Mouse (Mus musculus): ENCODE results near the gene Samd4.

Samd4 gene

GRCm38 (mm10) chr14:47066901-47067300 is 184.2 kb downstream of the Samd4 start:
- no peak for DNase-seq (ENCODE audit: low spot score in 2 of 2)

GRCm38 (mm10) chr14:47074045-47074666 is 191.5 kb downstream of the Samd4 start:
- DNase-seq (ENCODE audit: low spot score in 2 of 2) = no peak

GRCm38 (mm10) chr14:47075010-47075677 is 192.5 kb downstream of the Samd4 start:
- no peak for DNase-seq (ENCODE audit: low spot score in 2 of 2)

GRCm38 (mm10) chr14:47075856-47076255 is 193.2 kb downstream of the Samd4 start:
- no peak for DNase-seq (ENCODE audit: low spot score in 2 of 2)

GRCm38 (mm10) chr14:47076956-47077575 is 194.4 kb downstream of the Samd4 start:
- DNase-seq (ENCODE audit: low spot score in 2 of 2) = no peak

- DNase-seq (ENCODE audit: low spot score in 2 of 2) = no peak
These were observed 194.9 kb downstream of the Samd4 start for GRCm38 (mm10) chr14:47077576-47077970.

- no peak for DNase-seq (ENCODE audit: low spot score in 2 of 2)
These were observed 197.3 kb downstream of the Samd4 start for GRCm38 (mm10) chr14:47079911-47080310.

GRCm38 (mm10) chr14:47083311-47083710 is 200.7 kb downstream of the Samd4 start:
- no peak for DNase-seq (ENCODE audit: low spot score in 2 of 2)

GRCm38 (mm10) chr14:47083838-47084237 is 201.2 kb downstream of the Samd4 start:
- DNase-seq (ENCODE audit: low spot score in 2 of 2) = no peak

- DNase-seq (ENCODE audit: low spot score in 2 of 2) = no peak
These were observed 202.0 kb downstream of the Samd4 start for GRCm38 (mm10) chr14:47084686-47085085.

- no peak for DNase-seq (ENCODE audit: low spot score in 2 of 2)
These were observed 203.5 kb downstream of the Samd4 start for GRCm38 (mm10) chr14:47086123-47086522.

- peak; percentile 32 to 55 for DNase-seq (ENCODE audit: low spot score in 2 of 2)
These were observed 204.1 kb downstream of the Samd4 start for GRCm38 (mm10) chr14:47086743-47087142.

GRCm38 (mm10) chr14:47087182-47087581 is 204.5 kb downstream of the Samd4 start:
- peak; percentile 70 to 82 for DNase-seq (ENCODE audit: low spot score in 2 of 2)

GRCm38 (mm10) chr14:47087669-47088250 is 205.1 kb downstream of the Samd4 start:
- DNase-seq (ENCODE audit: low spot score in 2 of 2) = no peak

GRCm38 (mm10) chr14:47088339-47088738 is 205.7 kb downstream of the Samd4 start:
- peak in 1 of 2 experiments; percentile 26 for DNase-seq (ENCODE audit: low spot score in 2 of 2)

- no peak for DNase-seq (ENCODE audit: low spot score in 2 of 2)
These were observed 206.5 kb downstream of the Samd4 start for GRCm38 (mm10) chr14:47089153-47089552.

- DNase-seq (ENCODE audit: low spot score in 2 of 2) = no peak
These were observed 209.3 kb downstream of the Samd4 start for GRCm38 (mm10) chr14:47091908-47092307.

- DNase-seq (ENCODE audit: low spot score in 2 of 2) = no peak
These were observed 210.7 kb downstream of the Samd4 start for GRCm38 (mm10) chr14:47093355-47093792.

- DNase-seq (ENCODE audit: low spot score in 2 of 2) = peak; percentile 36 to 53
These were observed 212.4 kb downstream of the Samd4 start for GRCm38 (mm10) chr14:47095036-47095435.

GRCm38 (mm10) chr14:47096357-47096756 is 213.7 kb downstream of the Samd4 start:
- no peak for DNase-seq (ENCODE audit: low spot score in 2 of 2)

GRCm38 (mm10) chr14:47104246-47105173 is 221.9 kb downstream of the Samd4 start:
- no peak for DNase-seq (ENCODE audit: low spot score in 2 of 2)
